Mouse (Mus musculus) T-helper 17 cell (primary cell): ENCODE data around the gene Cela2a.

Source experiments
- in situ Hi-C, 2 experiments: fragments of 300-600 bp; cut with MboI, MseI; formaldehyde crosslinking; loops; 1 replicate in 1 of 2; 2 replicates in 1 of 2; pipeline ENCODE4 v1.15.1; 2025; ENCODE audit warnings: high pct_unique_total_duplicates in 2 of 2

The Cela2a gene

DNA sequence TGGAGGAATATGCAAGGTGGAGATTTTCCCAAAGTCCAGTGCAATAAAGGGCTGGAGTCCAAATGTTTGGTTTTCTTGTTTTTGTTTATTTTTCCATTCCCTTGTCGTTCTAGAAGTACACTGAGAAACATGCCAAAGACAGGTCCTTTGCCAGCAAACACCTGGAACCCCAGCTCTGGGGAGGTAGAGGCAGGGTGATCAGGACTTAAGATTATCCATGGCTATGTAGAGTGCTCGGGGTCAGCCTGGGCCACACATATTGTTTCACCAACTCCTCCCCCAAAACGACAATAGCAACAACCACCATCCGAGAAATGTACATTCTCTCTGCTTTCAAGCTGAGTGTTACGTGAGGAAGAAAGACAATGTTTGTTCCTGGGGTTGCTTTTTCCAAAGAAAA is at the start of gene Cela2a:
Cela2a (minus strand) TSS at position 101 of the 400 bp plus-strand sequence.
- in situ Hi-C loops = no loop called here

DNA sequence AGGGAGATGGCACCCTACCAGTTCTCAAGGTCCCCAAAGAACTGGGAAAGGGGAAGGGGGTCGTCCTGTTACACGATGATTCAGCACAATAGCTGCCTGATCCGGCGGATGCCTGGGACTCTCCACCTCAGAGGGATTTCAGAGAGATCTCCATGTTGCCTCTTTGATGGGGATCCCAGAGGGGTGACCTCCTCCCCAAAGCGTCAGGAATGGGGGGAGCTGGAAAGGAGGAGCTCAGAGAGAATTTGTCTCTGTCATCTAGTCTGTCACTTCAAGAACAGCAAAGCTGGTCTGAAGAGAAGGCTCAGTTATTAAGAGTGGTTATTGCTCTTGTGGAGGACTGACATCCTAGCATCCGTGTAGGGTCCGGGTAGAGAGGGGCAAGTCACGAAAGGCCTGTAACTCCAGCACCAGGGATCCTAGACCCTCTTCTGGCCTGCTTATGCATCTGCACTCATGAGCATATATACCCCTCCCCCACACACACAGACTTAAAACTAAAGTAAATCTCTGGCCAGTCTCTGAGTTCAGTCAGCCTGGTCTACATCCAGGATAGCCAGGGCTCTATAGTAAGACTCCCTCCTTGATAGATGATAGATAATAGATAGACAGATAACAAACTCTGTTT is 49.6 kb upstream of the Cela2a start:
- in situ Hi-C loops = no loop called here

DNA sequence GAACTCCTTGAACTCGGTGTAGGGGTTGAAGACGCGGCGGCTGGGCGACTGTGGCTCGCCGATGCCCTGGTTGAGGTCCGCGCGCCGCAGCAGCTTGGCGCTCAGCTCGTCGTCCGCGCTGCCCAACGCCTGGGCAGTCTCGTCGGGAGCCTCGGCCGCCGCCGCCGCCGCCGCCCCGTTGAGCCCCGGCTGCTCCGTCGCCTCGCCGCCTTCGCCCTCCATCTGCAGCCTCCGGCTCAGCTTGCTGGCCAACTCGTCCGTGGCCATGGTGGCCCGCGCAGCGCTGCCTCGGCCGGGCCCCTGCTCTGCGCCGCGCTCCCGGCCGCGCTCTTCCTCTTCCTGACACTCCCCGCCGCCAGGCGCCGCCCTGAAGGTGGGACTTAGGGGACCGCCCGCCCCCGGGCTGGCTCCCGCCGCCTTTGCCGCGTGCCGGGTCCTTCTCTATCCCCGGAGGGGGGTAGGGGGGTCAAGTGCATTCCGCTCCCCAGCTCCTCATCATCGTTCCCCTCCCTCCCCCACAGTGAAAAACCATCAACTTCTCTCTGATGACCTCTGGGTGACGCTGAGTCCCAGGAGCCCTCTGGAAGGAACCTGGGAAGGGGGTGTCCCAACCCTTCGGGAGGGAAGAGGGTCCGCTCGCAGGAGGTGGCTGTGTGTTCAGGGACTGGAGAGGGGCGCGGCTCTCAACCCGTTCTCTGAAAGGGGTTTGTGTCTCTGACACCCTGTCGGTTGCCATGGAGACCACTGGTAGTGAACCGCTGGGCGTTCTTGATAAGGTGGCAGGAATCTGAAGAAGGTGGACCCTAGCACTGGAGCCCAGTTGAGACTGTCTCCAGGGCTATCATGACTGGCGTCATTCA is 48.9 kb upstream of the Cela2a start, which contains the start of gene Efhd2:
Efhd2 (minus strand) TSS at position 320 of the 860 bp plus-strand sequence.
- in situ Hi-C loops = no loop called here

DNA sequence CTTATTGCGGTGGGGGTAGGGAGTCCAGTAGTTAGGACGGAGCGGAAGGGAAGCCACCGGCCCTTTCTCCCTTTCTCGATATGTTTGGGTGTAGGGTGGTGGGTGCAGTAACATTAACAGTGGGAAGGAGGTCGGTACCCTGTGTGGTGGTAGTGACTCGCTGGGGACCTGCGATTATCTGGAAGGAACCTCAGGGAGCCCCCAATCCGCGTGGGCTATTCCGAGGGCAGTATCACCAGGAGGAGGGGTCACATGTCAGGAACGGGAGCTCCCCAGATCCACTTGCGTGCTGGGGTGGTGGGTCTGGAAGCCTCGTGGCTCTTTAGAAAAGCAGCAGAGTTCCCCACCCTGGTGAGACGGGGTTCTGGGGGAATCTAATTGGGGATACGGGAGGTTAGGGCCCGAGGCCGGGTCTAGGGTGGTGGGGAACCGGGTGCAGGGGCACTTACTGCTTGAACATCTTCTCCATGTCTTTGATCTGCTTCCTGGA is 48.2 kb upstream of the Cela2a start:
- in situ Hi-C loops = no loop called here

DNA sequence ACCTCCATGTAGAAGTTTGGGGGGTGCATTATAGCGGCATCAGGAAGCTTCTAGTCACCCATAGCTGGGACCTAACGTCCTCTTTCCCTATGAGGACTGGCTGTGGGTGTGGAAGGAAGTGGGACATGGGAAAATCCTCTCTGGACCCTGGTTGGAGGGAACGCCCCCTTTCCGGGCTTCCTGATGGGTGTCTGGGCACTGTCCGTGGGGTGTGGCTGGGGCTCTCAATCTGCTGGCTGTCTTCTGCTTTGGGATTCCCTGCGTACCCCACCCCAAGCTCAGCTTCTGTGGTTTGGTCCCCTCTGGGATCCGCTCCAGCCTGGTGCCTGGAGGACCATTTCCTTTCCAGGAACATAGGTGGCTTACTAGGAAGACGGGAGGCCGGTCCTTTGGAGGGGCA is 47.0 kb upstream of the Cela2a start:
- in situ Hi-C loops = no loop called here

DNA sequence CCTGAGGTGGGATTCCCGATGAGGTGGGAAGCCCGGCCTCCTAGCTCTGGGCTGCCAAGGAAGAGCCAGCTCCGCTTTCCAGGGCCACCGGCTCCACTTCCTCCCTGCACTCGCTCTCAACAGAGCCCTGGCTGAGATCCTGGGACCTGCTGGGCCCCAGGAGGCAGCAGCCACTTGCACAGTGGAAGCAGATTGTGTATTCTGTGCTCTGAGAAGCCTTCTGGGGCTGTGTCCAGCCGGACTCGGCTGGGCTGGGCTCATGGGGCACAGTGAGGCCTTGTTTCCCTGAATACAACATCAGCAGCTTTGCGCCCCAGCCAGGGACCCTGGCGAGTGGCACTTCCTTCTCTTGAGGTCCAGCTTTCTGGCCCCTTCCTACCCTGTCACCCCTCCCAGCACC is 45.9 kb upstream of the Cela2a start:
- in situ Hi-C loops = no loop called here

DNA sequence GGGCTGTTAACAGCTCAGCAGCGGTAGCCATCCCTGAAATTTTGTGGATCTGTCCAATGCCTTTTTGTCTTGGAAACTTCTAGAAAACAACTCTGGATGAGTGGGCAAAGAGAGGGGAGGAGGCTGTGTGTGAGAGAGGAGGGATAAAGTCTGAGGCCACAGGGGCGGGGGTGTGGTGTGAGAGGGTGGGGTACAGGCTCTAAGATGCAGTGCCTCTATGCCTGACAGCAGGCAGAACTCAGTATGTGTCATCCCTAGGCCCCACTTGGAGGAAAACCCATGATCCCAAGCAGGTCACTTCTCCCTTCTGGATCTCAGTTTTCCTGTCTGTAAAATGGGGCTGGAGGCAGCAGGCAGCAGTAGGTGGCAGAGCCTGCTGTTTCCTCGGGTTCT is 45.4 kb upstream of the Cela2a start:
- in situ Hi-C loops = no loop called here

DNA sequence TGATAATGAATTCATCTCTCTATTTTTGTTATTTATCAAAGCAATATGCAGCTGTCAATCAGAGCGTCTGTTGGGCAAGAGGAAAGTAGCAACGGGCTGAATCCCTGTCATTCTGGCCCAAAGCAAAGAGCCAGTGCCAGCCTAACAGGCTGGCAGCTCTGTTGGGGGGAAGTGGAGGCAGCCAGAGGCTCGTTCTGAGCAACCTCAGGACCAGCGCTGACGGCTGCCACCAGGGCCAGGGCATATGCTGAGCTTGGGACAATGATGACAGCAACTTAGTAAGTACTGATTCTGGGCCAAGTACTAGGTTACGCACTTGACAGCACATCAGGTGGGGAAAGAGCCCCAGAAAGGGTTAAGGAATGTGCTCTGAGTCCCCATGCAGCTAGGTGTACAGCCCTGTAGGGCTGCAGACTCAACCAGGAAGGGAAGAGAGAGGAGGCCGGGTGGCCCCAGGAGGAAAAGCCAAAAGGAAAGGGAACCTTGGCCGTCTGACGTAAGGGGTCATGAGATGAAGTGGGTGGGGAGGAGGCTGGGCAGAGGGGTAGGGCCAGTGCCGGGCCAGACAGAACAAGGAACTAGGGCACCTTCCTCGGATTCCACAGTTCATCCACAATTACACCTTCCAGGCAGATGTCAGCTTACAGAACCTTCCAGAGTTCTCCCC is 44.8 kb upstream of the Cela2a start:
- in situ Hi-C loops = no loop called here

DNA sequence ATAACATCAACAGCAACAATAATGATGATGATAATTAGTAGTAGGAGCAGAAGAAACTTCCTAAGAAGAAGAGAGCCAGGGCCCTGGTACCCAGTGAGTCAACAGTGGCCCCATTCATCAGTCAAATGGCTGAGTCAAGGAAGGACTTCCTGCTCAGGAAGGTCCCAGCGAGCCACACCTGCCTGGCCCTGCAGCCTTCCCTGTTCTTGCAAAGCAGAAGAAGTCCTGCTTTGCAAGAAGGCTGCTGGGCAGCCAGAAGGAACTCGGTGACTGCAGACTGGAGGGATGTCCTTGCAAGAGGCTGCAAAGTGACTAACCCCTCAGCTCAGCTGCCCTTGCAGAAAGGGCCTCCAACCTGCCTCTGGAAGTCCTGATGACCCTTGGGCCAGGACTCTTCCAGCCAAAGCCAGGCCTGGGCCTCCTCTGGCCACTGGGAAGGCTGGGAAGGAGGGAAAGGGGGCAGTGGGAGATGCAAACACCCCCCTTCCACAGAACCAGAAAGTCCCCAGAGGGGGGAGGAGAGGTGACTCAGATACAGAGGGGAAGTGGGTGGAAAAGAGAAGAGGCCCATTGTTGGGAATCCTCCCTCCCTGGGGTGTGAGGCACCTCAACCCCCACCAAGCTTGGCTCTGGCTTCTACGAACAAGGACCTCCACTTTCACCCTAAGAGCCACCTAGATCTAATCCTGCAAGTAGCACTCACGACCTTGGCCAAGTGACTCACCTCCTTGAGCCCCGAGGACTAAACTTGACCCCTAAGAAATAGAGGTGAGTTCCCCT is 43.7 kb upstream of the Cela2a start:
- in situ Hi-C loops = no loop called here

DNA sequence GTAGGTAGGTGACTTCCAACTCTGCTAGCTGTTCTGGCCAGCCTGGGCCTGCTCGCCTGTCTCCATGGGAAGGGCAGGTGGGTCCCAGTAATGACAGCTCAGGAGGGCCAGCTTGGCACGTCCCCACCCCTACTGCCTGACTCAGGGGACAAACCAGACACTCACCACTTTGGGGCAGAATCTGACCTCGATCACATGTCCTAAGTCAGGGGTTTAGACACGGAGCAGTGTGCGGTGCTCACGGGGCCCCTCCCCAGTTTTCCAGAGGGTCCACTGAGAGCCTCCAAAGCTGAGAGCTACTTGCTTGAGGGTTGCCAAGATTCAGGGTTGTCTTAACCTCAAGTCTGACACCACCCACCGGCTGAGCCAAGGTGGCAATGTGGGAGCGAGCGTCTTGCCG is 42.1 kb upstream of the Cela2a start:
- in situ Hi-C loops = no loop called here

DNA sequence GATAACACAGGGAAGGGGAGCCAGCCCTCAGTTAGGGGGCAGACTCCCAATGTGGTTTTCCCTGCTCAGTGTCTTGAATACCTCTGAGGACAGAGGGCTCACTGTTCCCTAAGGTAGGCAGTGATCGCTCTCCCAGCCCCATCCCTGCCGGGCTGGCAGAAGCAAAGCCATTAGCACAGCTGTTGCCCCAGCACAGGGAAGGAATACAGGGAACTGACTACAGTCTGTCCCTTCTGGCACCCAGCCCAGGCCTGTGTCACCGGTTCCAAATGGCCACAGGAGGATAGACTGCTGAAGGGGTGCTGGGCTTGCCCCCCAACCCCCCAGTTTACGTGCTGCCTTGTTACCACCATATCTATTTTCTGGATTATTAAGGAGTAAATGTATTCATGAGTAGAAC is 41.5 kb upstream of the Cela2a start:
- in situ Hi-C loops = no loop called here

DNA sequence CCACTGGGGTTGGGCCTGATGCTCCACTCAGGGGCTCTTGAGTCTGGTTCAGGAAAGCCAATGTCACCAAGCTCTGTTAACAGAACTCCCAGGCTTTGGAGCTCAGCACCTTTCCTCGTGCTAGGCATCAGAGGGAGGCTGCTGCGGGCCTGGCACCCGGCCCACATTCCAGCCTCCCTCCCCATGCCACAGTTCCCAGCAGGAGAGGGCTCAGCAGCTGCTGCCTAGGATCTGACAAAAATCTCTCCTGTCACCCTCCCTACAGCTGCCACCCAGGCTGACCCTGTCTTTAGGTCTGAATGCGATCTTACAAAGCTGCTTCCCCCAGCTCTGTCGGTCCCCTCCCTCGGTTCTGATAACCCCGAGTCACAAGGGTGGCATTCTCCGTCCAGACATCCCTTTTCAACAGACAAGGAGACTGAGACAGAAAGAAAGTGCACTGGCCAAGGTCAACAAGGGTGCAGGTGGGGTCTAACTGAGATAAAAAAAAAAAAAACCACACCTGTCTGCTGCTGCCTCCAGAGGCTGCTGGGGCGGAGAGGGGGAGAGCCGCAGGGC is 41.1 kb upstream of the Cela2a start:
- in situ Hi-C loops = no loop called here

DNA sequence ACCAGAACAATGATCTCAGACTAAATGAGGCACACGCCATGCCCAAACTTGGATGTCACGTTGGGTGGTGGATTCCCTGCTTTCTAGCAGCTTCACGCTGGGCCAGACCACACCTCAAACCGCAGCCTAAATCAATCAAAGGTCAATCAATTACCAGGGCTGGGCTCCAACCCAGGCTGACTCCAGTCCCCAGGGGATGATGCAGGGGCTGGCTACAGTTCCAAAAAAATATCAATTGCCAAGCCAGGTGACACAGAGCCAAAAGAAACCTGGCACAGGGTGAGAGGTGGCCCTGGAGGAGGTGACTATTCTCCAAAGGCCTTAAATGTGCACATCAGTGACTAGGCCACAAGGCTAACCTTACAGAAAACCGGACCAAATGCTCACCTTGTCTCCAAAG is 39.6 kb upstream of the Cela2a start:
- in situ Hi-C loops = no loop called here

DNA sequence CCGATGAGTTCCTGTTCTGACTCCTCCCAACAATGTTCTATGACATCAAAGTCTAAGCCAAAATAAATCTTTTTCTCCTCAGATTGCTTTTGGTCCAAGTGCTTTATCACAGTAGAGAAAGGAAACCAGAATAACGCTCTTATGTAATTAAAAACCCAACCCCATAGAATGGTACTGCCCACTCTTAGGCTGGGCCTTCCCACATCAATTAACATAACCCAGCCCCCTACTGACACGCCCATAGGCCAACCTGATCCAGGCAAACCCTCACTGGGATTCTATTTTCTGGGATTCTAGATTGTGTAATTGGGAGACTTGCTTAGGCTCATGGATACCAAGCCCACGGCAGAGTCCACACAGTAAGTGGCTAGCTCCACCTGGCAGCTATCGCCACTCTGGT is 39.0 kb upstream of the Cela2a start:
- in situ Hi-C loops = no loop called here

DNA sequence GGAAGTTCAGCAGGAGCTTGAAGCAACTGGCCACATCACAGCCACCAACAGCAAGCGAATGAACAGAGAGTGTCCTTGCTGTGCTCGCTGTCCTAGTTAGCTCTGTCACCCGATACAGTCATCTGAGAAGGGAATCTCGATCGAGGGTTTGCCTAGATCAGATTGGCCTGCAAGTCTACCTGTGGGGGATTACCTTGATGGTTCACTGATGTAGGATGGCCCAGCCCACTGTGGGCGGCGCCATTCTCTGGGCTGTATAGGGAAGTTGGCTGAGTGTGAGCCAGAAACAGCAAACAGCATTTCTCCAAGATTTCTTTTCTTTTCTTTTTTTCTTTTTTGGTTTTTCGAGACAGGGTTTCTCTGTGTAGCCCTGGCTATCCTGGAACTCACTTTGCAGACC is 38.5 kb upstream of the Cela2a start:
- in situ Hi-C loops = no loop called here

DNA sequence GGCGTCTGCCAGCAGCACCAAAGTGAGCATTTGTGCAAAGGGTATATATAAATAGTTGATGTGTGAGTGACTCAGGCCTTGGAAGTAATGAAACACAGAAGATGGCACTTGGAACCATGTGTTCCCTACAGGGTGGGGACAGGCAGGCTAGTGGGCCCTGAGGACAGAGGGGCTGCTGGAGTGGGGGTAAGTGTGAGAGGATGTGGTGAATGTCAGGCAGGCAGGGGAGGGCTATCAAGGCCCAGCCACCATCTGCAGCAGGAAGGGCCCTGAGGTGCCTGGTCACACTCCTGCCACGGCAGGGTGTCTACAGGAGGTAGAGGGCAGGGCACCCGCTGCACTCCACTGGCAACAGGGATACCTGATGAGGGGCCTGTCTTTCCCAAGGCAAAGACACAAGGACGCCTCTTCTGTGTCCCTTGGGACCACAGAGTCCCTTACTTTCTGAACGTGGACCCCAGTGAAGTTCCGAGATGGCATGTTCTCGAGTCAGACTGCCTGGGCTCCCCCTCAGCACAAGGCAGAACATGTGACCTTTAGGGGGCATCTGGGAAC is 37.8 kb upstream of the Cela2a start:
- in situ Hi-C loops = no loop called here

DNA sequence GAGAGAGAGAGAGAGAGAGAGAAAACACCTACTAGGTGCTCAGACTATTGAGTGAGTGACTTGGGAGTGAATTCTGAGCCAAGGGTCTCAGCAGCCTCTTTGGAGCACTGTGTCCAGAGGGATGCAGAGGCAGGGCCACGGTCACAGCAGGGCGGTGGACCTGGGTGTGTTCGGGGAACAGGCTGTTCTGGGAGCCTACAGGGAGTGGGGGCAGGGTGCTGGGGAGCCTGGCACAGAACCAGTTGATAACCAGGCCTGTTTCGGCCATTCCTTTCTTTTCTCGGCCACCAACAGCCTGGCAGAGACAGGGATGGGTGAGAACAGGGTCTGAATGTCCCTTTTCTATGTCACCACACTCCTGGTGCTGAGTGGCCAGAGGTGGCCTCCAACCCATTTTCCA is 36.9 kb upstream of the Cela2a start:
- in situ Hi-C loops = no loop called here

DNA sequence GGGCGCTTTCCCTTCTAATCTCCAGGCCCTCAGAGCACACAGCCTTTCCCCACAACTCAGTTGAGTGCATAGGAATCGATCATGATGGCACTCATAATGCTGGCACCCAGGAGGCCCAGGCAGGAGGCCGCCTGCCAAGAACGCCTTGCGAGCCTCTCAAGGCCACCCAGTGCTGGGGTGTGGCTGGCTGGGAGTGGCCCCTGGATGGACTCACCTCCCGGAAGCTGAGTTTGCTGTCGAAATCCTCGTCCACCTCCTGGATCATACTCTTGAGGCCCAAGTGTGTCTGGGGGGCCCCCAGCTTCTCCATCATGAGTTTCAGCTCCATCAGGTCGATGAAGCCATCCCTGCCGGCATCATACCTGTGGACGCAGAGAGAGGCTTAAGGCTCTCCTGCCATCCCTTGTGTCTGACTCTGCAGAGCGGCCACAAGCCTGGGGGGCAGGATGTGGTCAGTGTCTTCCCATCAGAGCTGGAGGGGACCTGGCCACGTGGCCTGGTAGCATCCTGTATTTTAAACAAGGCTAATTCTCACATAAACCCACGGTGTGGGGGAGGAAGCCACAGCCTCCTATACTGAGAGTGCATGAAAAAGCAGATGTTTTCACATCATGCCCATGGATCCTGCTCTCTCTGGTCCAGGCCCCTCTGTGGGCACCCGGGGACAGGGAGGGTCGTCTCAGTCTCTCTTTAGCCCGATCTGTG is 35.8 kb upstream of the Cela2a start:
- in situ Hi-C loops = no loop called here

DNA sequence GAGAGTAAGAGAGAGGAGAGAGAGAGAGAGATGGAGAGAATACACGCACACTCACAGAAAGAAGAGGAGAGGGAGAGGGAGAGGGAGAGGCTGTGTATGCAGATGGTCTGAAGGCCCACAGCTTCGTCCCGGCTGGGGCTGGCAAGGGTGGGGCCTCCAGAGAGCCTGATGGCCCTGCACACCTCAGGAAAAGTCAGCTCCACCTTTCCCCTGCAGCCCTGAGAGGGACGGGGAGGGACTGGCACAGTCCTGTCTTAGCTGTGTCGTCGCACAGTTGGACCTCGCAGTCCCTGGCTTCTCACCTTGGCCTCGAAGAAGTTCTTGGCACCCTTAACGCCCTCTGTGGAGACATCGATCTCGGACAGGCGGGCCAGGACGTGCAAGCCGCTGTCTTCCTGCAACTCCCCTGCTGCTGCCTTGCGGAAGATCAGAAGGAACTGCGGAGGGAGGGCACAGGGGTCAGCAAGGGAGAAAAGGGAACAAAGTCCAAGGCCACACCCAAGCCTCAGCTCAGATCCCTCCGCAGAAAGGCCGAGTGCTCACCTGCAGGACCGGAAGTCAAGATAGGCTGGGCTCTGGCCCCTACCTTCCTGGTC is 34.4 kb upstream of the Cela2a start:
- in situ Hi-C loops = no loop called here

DNA sequence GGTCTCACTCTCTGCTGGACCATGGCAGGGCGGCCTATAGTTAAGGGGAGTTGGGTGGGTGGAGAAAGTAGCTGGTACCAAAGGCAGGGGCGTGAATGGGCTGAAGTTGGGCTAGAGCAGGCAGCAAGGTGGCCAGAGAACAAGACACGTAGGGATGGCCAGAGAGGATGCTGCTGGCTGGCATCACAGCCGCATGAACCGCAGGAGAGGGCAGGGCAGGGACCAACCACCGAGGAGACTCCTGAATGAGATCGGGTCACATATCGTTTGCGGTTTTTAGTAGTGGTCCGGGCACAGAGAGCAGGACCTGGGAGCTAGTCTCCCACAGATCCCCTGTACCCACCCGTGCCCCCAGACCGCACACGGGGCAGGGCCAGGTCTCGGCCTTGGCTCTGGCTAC is 33.4 kb upstream of the Cela2a start:
- in situ Hi-C loops = loop anchor here in 1 of 2 experiments (10.0 kb wide), 1 partner anchor 465 kb away; the partner anchor contains the start of gene Clcnka
